In the genomic region with DNA sequence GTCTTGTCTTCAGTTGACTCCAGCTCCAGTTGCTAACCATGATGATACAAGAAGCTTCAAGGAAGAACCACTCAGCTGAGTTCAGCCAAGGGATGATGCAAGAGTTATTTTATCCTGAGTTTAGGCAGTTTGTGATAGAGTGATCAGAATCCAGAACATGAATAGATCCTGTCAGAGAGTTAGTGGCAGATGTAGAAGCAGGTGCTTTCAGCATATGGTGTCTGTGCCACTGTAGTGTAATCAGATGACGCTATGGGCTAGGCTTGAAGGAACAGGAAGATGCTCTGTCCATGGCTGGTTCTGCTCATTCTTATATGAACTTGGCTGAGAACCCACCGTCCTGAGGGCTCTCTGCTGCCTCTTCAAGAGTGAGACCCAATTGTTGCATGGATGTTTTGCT, we compare ENCODE assay signal across 26 mouse cellular contexts. TPM values are rescaled to one million over a fixed set of nuclear protein-coding genes. Genes with fewer than 3 reads are reported as not detected.
"Had no signal": no experiment of that assay in that cellular context is flagged by ENCODE, and none has a peak within 500 bp of the region (broad histone marks: within the 10 kb centered on the region; RNA-seq: fewer than 3 reads in every experiment).

No protein-coding gene starts in this region.

- H3K4me1 ChIP-seq: kidney, embryonic 15.5 days; limb, embryonic 10.5 days; limb, embryonic 13.5 days; liver, embryonic 12.5 days; liver, embryonic 15.5 days; lung, embryonic 15.5 days; megakaryocyte, embryonic 14.5 days; midbrain, embryonic 10.5 days; midbrain, embryonic 13.5 days; neural tube, embryonic 13.5 days had no signal

- H3K36me3 ChIP-seq: kidney, embryonic 15.5 days; limb, embryonic 10.5 days; limb, embryonic 13.5 days; liver, embryonic 12.5 days; liver, embryonic 15.5 days; lung, embryonic 15.5 days; midbrain, embryonic 10.5 days; midbrain, embryonic 13.5 days; neural tube, embryonic 13.5 days had no signal

- H3K27ac ChIP-seq: kidney, embryonic 15.5 days; limb, embryonic 10.5 days; limb, embryonic 13.5 days; liver, embryonic 12.5 days; liver, embryonic 15.5 days; lung, embryonic 15.5 days; midbrain, embryonic 10.5 days; midbrain, embryonic 13.5 days; neural tube, embryonic 13.5 days had no signal

- H3K9me3 ChIP-seq: kidney, embryonic 15.5 days; limb, embryonic 10.5 days; limb, embryonic 13.5 days; lung, embryonic 15.5 days; midbrain, embryonic 10.5 days; midbrain, embryonic 13.5 days; neural tube, embryonic 13.5 days had no signal

- DNase-seq: kidney, adult 11 months; kidney, adult 8-10 months; kidney, postnatal 10 days; kidney, postnatal 4 days; liver; lung, adult 18-20 months; lung, postnatal 10 days; lung, postnatal 36 days; retina, postnatal 1 day; right cerebral cortex, postnatal 25 days; thymus, adult 18-20 months; thymus, postnatal 36 days had no signal

- H3K4me3 ChIP-seq: kidney, embryonic 15.5 days; limb, embryonic 10.5 days; limb, embryonic 13.5 days; liver, embryonic 12.5 days; liver, embryonic 15.5 days; lung, embryonic 15.5 days; megakaryocyte, embryonic 14.5 days; midbrain, embryonic 10.5 days; midbrain, embryonic 13.5 days; myocyte; neural tube, embryonic 13.5 days had no signal

- H3K27me3 ChIP-seq: kidney, embryonic 15.5 days; limb, embryonic 13.5 days; liver, embryonic 12.5 days; liver, embryonic 15.5 days; lung, embryonic 15.5 days; megakaryocyte, embryonic 14.5 days; midbrain, embryonic 13.5 days; neural tube, embryonic 13.5 days had no signal

- H3K9ac ChIP-seq: kidney, embryonic 15.5 days; limb, embryonic 13.5 days; liver, embryonic 12.5 days; liver, embryonic 15.5 days; lung, embryonic 15.5 days; midbrain, embryonic 13.5 days; neural tube, embryonic 13.5 days had no signal

- ATAC-seq: liver, embryonic 12.5 days; midbrain, embryonic 13.5 days; midbrain, embryonic 16.5 days had no signal

- H3K4me2 ChIP-seq: kidney, embryonic 15.5 days; limb, embryonic 13.5 days; liver, embryonic 12.5 days; liver, embryonic 15.5 days; lung, embryonic 15.5 days; midbrain, embryonic 13.5 days; neural tube, embryonic 13.5 days had no signal

RNA-seq across cellular contexts. Expression of a gene that starts 43.6 kb away (rescaled TPM):
- total RNA-seq: monocyte, adult 5-6 weeks; neutrophil, adult 5-6 weeks had no signal
- polyA plus RNA-seq: myocyte had no signal
